Mouse (Mus musculus) brain, embryonic 14.5 days (tissue): ENCODE measurements around the gene Eya2.

Experiments
- CTCF ChIP-seq: fragments of 200-500 bp; IDR thresholded peaks from 2 replicates; pipeline ENCODE4 v1.5.1; 2012; ENCODE audit warnings: inconsistent platforms, mild to moderate bottlenecking, moderate library complexity, borderline replicate concordance; ENCODE audit not compliant: insufficient read depth, insufficient read length; ENCODE audit errors: extremely low read depth
- POLR2A ChIP-seq: fragments of 200-500 bp; IDR thresholded peaks from 2 replicates; pipeline ENCODE4 v1.6.1; 2012; ENCODE audit warnings: mild to moderate bottlenecking, inconsistent platforms, borderline replicate concordance; ENCODE audit not compliant: poor library complexity, insufficient read depth, insufficient read length, severe bottlenecking; ENCODE audit errors: extremely low read depth

DNA sequence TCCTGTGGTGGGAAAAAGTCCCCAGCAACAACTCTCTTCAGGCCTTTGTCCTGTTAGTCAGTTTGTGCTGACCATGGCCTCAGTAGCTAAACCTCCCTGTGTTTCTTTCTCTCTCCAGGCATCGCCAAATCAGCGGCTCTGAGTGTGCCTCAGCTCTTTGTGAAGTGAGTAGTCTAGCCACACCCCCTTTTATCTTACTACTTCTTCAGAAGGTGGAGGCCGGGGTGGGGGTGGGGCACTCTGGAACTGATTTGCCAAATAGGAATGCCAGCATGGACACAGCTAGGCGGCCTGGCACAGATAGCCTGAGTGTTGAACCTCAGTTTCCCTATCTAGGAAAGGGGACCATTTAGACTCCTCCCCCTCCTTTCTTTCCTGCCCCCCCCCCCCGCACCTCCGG lies 87.9 kb downstream of the Eya2 start:
- TF ChIP-seq CTCF (no peak), POLR2A (no peak)
